Mouse (Mus musculus): ENCODE results near the gene Neb. TPM values are rescaled to one million over a fixed set of nuclear protein-coding genes. Genes with fewer than 3 reads are reported as not detected.

The Neb gene
- total RNA-seq, 2 experiments from 2014 or later, result 1.5 TPM

GRCm38 (mm10) chr2:52252037-52252436 is 126.2 kb downstream of the Neb start:
- Histone ChIP-seq H3K27ac (no peak overlapping the region), H3K4me3 (no peak overlapping the region)
- no peak for TF ChIP-seq CTCF (conservative IDR thresholded peaks at IDR 0.05)
- DNase-seq (ENCODE audit: low spot score in 2 of 2), result no peak

DNA sequence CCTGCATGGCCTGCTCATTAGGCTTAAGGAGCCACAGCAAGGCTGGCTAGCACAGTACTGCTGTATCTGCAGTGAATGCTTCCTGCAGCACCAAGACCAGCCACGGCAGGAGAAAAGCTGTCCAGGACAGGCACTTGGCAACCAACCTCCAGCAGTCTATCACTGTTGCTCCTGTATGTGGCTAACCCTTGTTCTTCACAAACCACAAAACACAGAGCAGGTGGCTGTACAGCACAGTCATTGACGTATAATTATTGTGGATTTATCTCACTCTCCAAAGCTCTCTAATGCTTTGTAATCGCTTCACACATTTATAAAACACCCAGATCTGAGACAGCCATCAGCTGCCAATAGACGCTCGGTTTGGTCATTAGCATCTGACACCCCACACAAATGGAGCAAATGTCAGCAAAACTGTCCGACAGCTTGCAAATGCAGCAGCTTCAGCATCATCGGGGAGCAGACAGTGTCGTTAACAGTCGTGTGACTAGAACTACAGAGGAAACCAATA is 129.9 kb downstream of the Neb start:
- no peak overlapping the region for H3K4me3 ChIP-seq
- TF ChIP-seq CTCF (conservative IDR thresholded peaks at IDR 0.05), result no peak
- DNase-seq (ENCODE audit: low spot score in 2 of 2), result peak; percentile 29 to 30
- no peak overlapping the region for H3K27ac ChIP-seq

DNA sequence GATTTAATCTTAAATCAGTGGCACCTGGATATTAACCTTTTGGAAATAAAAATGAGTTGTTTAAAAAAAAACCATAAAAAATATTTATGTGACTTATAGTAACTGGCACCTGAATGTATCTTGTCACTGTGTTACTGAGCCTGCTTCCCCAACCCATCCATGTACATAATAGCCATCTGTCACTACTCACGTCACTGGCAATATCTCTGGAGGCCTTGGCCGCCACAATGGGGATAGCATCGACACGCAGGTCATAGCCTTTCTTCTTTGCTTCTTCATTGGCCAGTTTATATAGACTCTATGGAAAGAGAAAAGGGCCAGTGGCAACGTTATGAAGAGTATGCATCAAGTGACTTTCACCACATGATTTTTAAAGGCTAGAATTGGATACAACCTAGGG is 133.2 kb downstream of the Neb start:
- no peak overlapping the region for H3K4me3 ChIP-seq
- no peak for TF ChIP-seq CTCF (conservative IDR thresholded peaks at IDR 0.05)
- no peak overlapping the region for H3K27ac ChIP-seq
- DNase-seq (ENCODE audit: low spot score in 2 of 2), result no peak

GRCm38 (mm10) chr2:52242691-52243090 is 135.6 kb downstream of the Neb start:
- TF ChIP-seq CTCF (conservative IDR thresholded peaks at IDR 0.05), result no peak
- no peak overlapping the region for H3K27ac ChIP-seq
- no peak overlapping the region for H3K4me3 ChIP-seq
- no peak for DNase-seq (ENCODE audit: low spot score in 2 of 2)

- no peak overlapping the region for H3K27ac ChIP-seq
- no peak for DNase-seq (ENCODE audit: low spot score in 2 of 2)
- H3K4me3 ChIP-seq, result no peak overlapping the region
- TF ChIP-seq CTCF (conservative IDR thresholded peaks at IDR 0.05), result no peak
Observed at GRCm38 (mm10) chr2:52237892-52238291, 140.4 kb downstream of the Neb start.

- Histone ChIP-seq H3K27ac (no peak overlapping the region), H3K4me3 (no peak overlapping the region)
- peak; percentile 62 for TF ChIP-seq CTCF (conservative IDR thresholded peaks at IDR 0.05)
- DNase-seq (ENCODE audit: low spot score in 2 of 2), result no peak
Observed at GRCm38 (mm10) chr2:52227584-52227983, 150.7 kb downstream of the Neb start.

- Histone ChIP-seq H3K4me3 (no peak overlapping the region), H3K27ac (no peak overlapping the region)
- DNase-seq (ENCODE audit: low spot score in 2 of 2), result no peak
- no peak for TF ChIP-seq CTCF (conservative IDR thresholded peaks at IDR 0.05)
Observed at GRCm38 (mm10) chr2:52224366-52224765, 153.9 kb downstream of the Neb start.

GRCm38 (mm10) chr2:52220074-52220473 is 158.2 kb downstream of the Neb start:
- TF ChIP-seq CTCF (conservative IDR thresholded peaks at IDR 0.05), result peak; percentile 89
- Histone ChIP-seq H3K27ac (no peak overlapping the region), H3K4me3 (no peak overlapping the region)
- peak in 1 of 2 experiments; percentile 46 for DNase-seq (ENCODE audit: low spot score in 2 of 2)

DNA sequence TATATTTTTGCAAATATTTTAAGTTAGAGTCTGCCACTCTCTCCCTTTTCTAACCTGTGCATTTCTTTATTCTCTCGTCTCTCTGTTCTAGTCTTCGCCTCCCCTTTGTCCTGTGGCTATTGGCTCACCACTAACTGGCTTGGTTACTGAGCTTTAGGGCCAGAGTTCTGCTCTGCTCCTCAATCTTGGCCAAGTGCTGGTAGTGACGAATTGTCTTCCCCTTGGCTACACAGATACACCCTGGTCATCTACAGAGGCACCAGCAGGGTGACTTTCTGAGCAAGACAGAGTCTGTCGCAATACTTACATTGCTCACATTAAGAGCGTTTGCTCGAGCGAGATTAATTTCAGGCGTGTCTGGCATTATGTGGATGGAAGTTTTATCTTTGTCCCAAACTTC is 162.3 kb downstream of the Neb start:
- H3K27ac ChIP-seq, result no peak overlapping the region
- DNase-seq (ENCODE audit: low spot score in 2 of 2), result no peak
- no peak for TF ChIP-seq CTCF (conservative IDR thresholded peaks at IDR 0.05)
- no peak overlapping the region for H3K4me3 ChIP-seq

DNA sequence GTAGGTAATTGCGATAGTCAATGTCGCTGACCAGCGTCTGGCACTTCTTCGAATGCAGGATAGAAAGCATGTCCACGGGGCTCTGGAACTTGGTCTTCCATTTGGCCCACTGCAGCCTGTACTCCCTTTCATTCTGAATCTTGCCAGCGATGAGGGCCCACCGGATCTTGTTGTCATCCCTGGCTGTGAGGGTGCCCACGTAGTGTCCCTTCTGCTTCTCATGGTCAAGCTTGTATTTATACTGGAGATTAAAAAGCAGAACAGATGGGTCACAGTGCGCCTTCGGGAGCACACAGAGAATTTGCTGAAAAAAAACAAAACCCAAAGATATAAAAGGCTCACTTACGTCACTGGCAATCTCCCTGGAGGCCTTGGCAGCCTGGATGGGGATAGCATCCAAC is 165.7 kb downstream of the Neb start:
- TF ChIP-seq CTCF (conservative IDR thresholded peaks at IDR 0.05), result no peak
- Histone ChIP-seq H3K4me3 (no peak overlapping the region), H3K27ac (no peak overlapping the region)
- no peak for DNase-seq (ENCODE audit: low spot score in 2 of 2)

DNA sequence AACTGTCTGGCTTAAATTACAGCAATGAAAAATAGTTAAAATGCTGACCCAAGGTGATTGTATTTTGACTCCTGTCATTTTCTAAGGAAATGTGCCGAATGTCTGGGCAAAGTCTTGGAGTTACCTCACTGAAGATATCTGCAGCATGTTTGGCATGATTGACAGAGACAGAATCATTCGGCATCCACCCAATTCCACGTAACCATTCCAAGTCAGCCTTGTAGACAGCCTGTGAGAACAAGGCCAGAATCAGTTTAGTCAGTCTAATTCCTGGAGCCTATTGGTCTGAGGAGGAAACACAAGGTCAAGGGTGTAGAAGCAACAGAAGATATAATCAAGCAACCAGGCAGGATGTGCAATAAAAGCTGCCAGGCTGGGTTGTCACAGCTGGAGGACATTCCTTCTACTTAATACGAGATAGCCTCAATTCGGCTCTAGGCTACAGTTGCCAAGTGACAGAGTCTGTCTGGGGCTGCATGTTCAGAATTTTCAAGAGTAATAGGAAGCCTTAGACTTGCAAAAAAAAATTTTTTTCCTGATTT is 166.8 kb downstream of the Neb start:
- no peak for DNase-seq (ENCODE audit: low spot score in 2 of 2)
- TF ChIP-seq CTCF (conservative IDR thresholded peaks at IDR 0.05), result no peak
- Histone ChIP-seq H3K4me3 (no peak overlapping the region), H3K27ac (no peak overlapping the region)

DNA sequence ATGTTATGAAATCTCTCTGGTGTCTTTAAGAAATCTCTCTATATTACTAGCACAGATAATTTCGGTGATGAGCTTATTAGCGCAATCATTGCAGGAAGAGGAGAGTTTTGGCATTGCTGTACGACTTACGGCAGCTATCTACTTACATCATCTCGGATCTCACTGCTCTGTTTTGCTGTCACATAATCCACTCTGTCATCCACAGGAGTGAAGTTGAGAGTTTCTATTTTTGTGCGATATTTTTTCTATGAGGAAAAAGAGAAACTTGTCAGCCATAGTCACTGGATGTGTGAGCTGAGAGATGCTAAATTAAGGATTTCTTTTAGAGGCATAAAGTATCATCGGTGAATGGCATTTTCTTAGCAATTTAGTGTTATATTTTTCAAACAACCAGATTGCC is 167.6 kb downstream of the Neb start:
- no peak for DNase-seq (ENCODE audit: low spot score in 2 of 2)
- Histone ChIP-seq H3K4me3 (no peak overlapping the region), H3K27ac (no peak overlapping the region)
- no peak for TF ChIP-seq CTCF (conservative IDR thresholded peaks at IDR 0.05)

GRCm38 (mm10) chr2:52204992-52205391 is 173.3 kb downstream of the Neb start:
- no peak overlapping the region for H3K4me3 ChIP-seq
- DNase-seq (ENCODE audit: low spot score in 2 of 2), result no peak
- no peak overlapping the region for H3K27ac ChIP-seq
- no peak for TF ChIP-seq CTCF (conservative IDR thresholded peaks at IDR 0.05)

DNA sequence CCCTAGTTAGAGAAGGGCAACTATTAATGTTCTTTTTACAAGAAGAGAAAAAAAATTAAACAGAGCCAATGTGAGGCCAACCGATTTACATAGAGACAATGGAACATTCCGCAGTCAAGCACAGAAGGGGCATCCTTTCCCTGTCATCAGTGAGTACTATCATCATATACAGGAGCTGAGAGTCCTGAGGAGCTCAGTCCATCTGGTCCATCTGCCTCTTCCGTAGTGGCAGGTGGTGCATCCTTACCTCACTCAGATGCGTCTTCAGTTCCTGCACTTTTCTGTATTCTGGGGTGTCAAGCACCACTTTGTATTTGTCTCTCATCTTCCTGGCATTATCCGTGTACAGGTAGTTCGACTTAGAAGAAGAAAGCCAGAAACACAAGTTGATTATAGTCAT is 184.6 kb downstream of the Neb start:
- H3K27ac ChIP-seq, result no peak overlapping the region
- no peak for TF ChIP-seq CTCF (conservative IDR thresholded peaks at IDR 0.05)

GRCm38 (mm10) chr2:52179678-52180077 is 198.6 kb downstream of the Neb start:
- no peak for DNase-seq (ENCODE audit: low spot score in 2 of 2)
- Histone ChIP-seq H3K4me3 (no peak overlapping the region), H3K27ac (no peak overlapping the region)
- no peak for TF ChIP-seq CTCF (conservative IDR thresholded peaks at IDR 0.05)

More for the DNA sequence above, 184.6 kb downstream of the Neb start:
- no peak for DNase-seq (ENCODE audit: low spot score in 2 of 2)
- H3K4me3 ChIP-seq, result no peak overlapping the region
